Mouse (Mus musculus): ENCODE results near the gene Ada. TPM values are rescaled to one million over a fixed set of nuclear protein-coding genes. Genes with fewer than 3 reads are reported as not detected.

The Ada gene
- total and polyA plus RNA-seq, 3 experiments = 18.0 to 24.0 (median 19.9) TPM

- dilution Hi-C loops (cut with MboI; ENCODE audit: extremely low pct_ligation_motif_present, extremely low pct_unique_long_range_greater_than_20kb, low sequenced_read_pairs) (no loop called here), in situ Hi-C loops (cut with MboI; ENCODE audit: low pct_ligation_motif_present, low pct_unique_long_range_greater_than_20kb, low sequenced_read_pairs) (no loop called here)
- no peaks in the 10 kb centered on the region for H3K79me2 ChIP-seq (replicated peaks; ENCODE audit: control insufficient read depth, extremely low read depth, insufficient read depth, poor library complexity, severe bottlenecking)
- H3K9ac ChIP-seq (ENCODE audit: insufficient read depth, low read depth) = no peak overlapping the region
- no peak overlapping the region for H3K4me3 ChIP-seq (replicated peaks in 1 of 3; ENCODE audit: low read depth in 2 of 3, low read length in 2 of 3, poor library complexity in 1 of 3)
- TF ChIP-seq ELF1 (IDR thresholded peaks at IDR 0.05; ENCODE audit: low read depth, low read length) (no peak), ZMIZ1 (IDR thresholded peaks at IDR 0.05; ENCODE audit: low read depth, low read length) (no peak), KAT2A (IDR thresholded peaks at IDR 0.05; ENCODE audit: insufficient replicate concordance, low read length) (no peak), JUN (IDR thresholded peaks at IDR 0.05; ENCODE audit: insufficient read depth, low read depth, low read length) (no peak), MAZ (IDR thresholded peaks at IDR 0.05; ENCODE audit: low read depth, low read length) (no peak), TCF12 (IDR thresholded peaks at IDR 0.05; ENCODE audit: low read depth, low read length) (no peak), BHLHE40 (IDR thresholded peaks at IDR 0.05; ENCODE audit: low read depth, low read length) (no peak), E2F4 (IDR thresholded peaks at IDR 0.05; ENCODE audit: insufficient replicate concordance, low read depth, low read length) (no peak), TBP (conservative IDR thresholded peaks at IDR 0.05; ENCODE audit: low read depth, low read length) (no peak), PAX5 (IDR thresholded peaks at IDR 0.05; ENCODE audit: low read length) (no peak), NRF1 (IDR thresholded peaks at IDR 0.05; ENCODE audit: low read depth, low read length) (no peak), SMC3 (IDR thresholded peaks at IDR 0.05; ENCODE audit: low read depth, low read length) (no peak), CHD2 (IDR thresholded peaks at IDR 0.05; ENCODE audit: low read length) (no peak)
- no peak for DNase-seq (ENCODE audit: extremely low read depth)
- H3K9me3 ChIP-seq (replicated peaks; ENCODE audit: low read length) = no peaks in the 10 kb centered on the region
- H3K27me3 ChIP-seq (replicated peaks) = peaks cover 44% of the 10 kb centered on the region
- H3K27ac ChIP-seq (ENCODE audit: insufficient read depth, low read depth) = no peak overlapping the region
- H3K4me2 ChIP-seq (ENCODE audit: insufficient read depth, low read depth, poor library complexity, severe bottlenecking) = no peak overlapping the region
- no peaks in the 10 kb centered on the region for H3K4me1 ChIP-seq (ENCODE audit: control insufficient read depth in 1 of 2, insufficient read depth in 2 of 2)
- no peaks in the 10 kb centered on the region for H3K36me3 ChIP-seq (replicated peaks in 1 of 2; ENCODE audit: control insufficient read depth in 1 of 2, insufficient read depth in 1 of 2, low read length in 1 of 2)
Observed at GRCm38 (mm10) chr2:163770731-163771130, 20.7 kb upstream of the Ada start.

DNA sequence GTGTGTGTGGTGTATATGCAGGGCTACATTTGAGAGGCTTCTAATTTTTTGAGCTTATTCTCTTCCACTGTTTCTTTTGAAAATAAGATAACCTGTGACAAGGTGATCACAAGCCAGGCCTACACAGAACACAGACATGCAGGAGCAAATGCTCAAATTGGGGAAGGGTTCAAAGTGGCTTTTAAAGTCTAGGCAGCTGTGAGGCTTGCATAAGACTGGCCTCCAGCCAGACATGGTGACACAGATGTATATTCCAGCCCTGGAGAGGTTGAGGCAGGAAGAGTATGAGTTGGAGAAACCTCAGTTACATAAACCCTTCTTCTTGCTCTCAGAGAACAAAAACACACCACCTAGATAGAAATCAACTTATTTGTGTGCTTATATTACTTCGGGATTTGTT, 16.9 kb upstream of the Ada start:
- Histone ChIP-seq H3K36me3 (replicated peaks in 1 of 2; ENCODE audit: control insufficient read depth in 1 of 2, insufficient read depth in 1 of 2, low read length in 1 of 2) (no peaks in the 10 kb centered on the region), H3K4me2 (ENCODE audit: insufficient read depth, low read depth, poor library complexity, severe bottlenecking) (no peak overlapping the region), H3K27me3 (replicated peaks) (peaks cover 20% of the 10 kb centered on the region), H3K79me2 (replicated peaks; ENCODE audit: control insufficient read depth, extremely low read depth, insufficient read depth, poor library complexity, severe bottlenecking) (no peaks in the 10 kb centered on the region), H3K27ac (ENCODE audit: insufficient read depth, low read depth) (no peak overlapping the region), H3K4me3 (replicated peaks in 1 of 3; ENCODE audit: low read depth in 2 of 3, low read length in 2 of 3, poor library complexity in 1 of 3) (no peak overlapping the region), H3K4me1 (ENCODE audit: control insufficient read depth in 1 of 2, insufficient read depth in 2 of 2) (no peaks in the 10 kb centered on the region), H3K9me3 (replicated peaks; ENCODE audit: low read length) (no peaks in the 10 kb centered on the region), H3K9ac (ENCODE audit: insufficient read depth, low read depth) (no peak overlapping the region)
- dilution Hi-C loops (cut with MboI; ENCODE audit: extremely low pct_ligation_motif_present, extremely low pct_unique_long_range_greater_than_20kb, low sequenced_read_pairs) = no loop called here
- DNase-seq (ENCODE audit: extremely low read depth) = no peak
- TF ChIP-seq MAX (IDR thresholded peaks at IDR 0.05; ENCODE audit: low read length) (no peak), SMC3 (IDR thresholded peaks at IDR 0.05; ENCODE audit: low read depth, low read length) (no peak), IRF4 (IDR thresholded peaks at IDR 0.05; ENCODE audit: low read depth, low read length) (no peak)
- in situ Hi-C loops (cut with MboI; ENCODE audit: low pct_ligation_motif_present, low pct_unique_long_range_greater_than_20kb, low sequenced_read_pairs) = no loop called here

Measured in CH12.LX (cell line).